Mouse (Mus musculus) bone marrow macrophage, adult 2 months (primary cell): Measurements from ENCODE around the gene Slc22a23.

Experiments
- CTCF ChIP-seq: IDR thresholded peaks from 2 replicates; pipeline ENCODE4 v1.5.1; 2012; ENCODE audit warnings: low read depth, mild to moderate bottlenecking, low read length, moderate library complexity
- POLR2A ChIP-seq: IDR thresholded peaks from 2 replicates; pipeline ENCODE4 v1.6.1; 2012; ENCODE audit warnings: mild to moderate bottlenecking, low read depth, low read length, borderline replicate concordance

GRCm38 (mm10) chr13:34305964-34306671 is 38.9 kb downstream of the Slc22a23 start:
- TF ChIP-seq POLR2A (no peak), CTCF (no peak)
